Mouse (Mus musculus): ENCODE measurements around the gene Cox15.

- TF ChIP-seq POLR2A (IDR thresholded peaks at IDR 0.05; ENCODE audit: borderline replicate concordance, low read depth, low read length) (no peak), CTCF (IDR thresholded peaks at IDR 0.05; ENCODE audit: low read depth, low read length) (no peak)
Observed at GRCm38 (mm10) chr19:43697666-43698370, 55.0 kb downstream of the Cox15 start.
